Mouse (Mus musculus): Measurements from ENCODE around the gene Zfp385a. TPM values are rescaled to one million over a fixed set of nuclear protein-coding genes. Genes with fewer than 3 reads are reported as not detected.

Zfp385a gene
- polyA plus RNA-seq, 1 experiment: 17.4 TPM

- H3K27ac ChIP-seq (replicated peaks; ENCODE audit: low read depth, low read length): peak overlapping the region; percentile 38; the same call in 1 of the 2 replicates
- 0 out of 2 replicates have a peak overlapping the region, but pooled peaks have one; percentile 6 for H3K4me3 ChIP-seq (ENCODE audit: insufficient read depth, low read depth, low read length)
- no peaks in the 10 kb centered on the region for H3K4me1 ChIP-seq (ENCODE audit: control insufficient read depth, insufficient read depth, insufficient read length, low read length)
Observed at GRCm38 (mm10) chr15:103334194-103334593, 5.7 kb downstream of the Zfp385a start.

- Histone ChIP-seq H3K4me1 (ENCODE audit: control insufficient read depth, insufficient read depth, insufficient read length, low read length) (no peaks in the 10 kb centered on the region), H3K4me3 (ENCODE audit: insufficient read depth, low read depth, low read length) (0 out of 2 replicates have a peak overlapping the region, but pooled peaks have one; percentile 22), H3K27ac (replicated peaks; ENCODE audit: low read depth, low read length) (peak overlapping the region; percentile 71)
Observed at GRCm38 (mm10) chr15:103333738-103334137, 6.2 kb downstream of the Zfp385a start.

GRCm38 (mm10) chr15:103333081-103333615 lies 6.7 kb downstream of the Zfp385a start:
- peak overlapping the region; percentile 71 for H3K27ac ChIP-seq (replicated peaks; ENCODE audit: low read depth, low read length)
- H3K4me1 ChIP-seq (ENCODE audit: control insufficient read depth, insufficient read depth, insufficient read length, low read length): no peaks in the 10 kb centered on the region
- peak overlapping the region; percentile 44; the same call in 1 of the 2 replicates for H3K4me3 ChIP-seq (ENCODE audit: insufficient read depth, low read depth, low read length)

GRCm38 (mm10) chr15:103323455-103324247 lies 16.2 kb downstream of the Zfp385a start:
- H3K27ac ChIP-seq (replicated peaks; ENCODE audit: low read depth, low read length): no peak overlapping the region
- peak overlapping the region; percentile 61 for H3K4me3 ChIP-seq (ENCODE audit: insufficient read depth, low read depth, low read length)
- H3K4me1 ChIP-seq (ENCODE audit: control insufficient read depth, insufficient read depth, insufficient read length, low read length): no peaks in the 10 kb centered on the region

GRCm38 (mm10) chr15:103323070-103323454 lies 16.8 kb downstream of the Zfp385a start:
- Histone ChIP-seq H3K27ac (replicated peaks; ENCODE audit: low read depth, low read length) (no peak overlapping the region), H3K4me1 (ENCODE audit: control insufficient read depth, insufficient read depth, insufficient read length, low read length) (no peaks in the 10 kb centered on the region), H3K4me3 (ENCODE audit: insufficient read depth, low read depth, low read length) (peak overlapping the region; percentile 60)

GRCm38 (mm10) chr15:103322396-103322795 lies 17.5 kb downstream of the Zfp385a start:
- Histone ChIP-seq H3K4me1 (ENCODE audit: control insufficient read depth, insufficient read depth, insufficient read length, low read length) (no peaks in the 10 kb centered on the region), H3K27ac (replicated peaks; ENCODE audit: low read depth, low read length) (no peak overlapping the region), H3K4me3 (ENCODE audit: insufficient read depth, low read depth, low read length) (peak overlapping the region; percentile 60)

- no peak overlapping the region for H3K27ac ChIP-seq (replicated peaks; ENCODE audit: low read depth, low read length)
- H3K4me3 ChIP-seq (ENCODE audit: insufficient read depth, low read depth, low read length): no peak overlapping the region
- H3K4me1 ChIP-seq (ENCODE audit: control insufficient read depth, insufficient read depth, insufficient read length, low read length): no peaks in the 10 kb centered on the region; the same call in 1 of the 2 replicates
Observed at GRCm38 (mm10) chr15:103321076-103321475, 18.8 kb downstream of the Zfp385a start.

- H3K4me3 ChIP-seq (ENCODE audit: insufficient read depth, low read depth, low read length): no peak overlapping the region
- no peak overlapping the region for H3K27ac ChIP-seq (replicated peaks; ENCODE audit: low read depth, low read length)
- no peaks in the 10 kb centered on the region; the same call in 1 of the 2 replicates for H3K4me1 ChIP-seq (ENCODE audit: control insufficient read depth, insufficient read depth, insufficient read length, low read length)
Observed at GRCm38 (mm10) chr15:103318201-103318816, 21.6 kb downstream of the Zfp385a start.

GRCm38 (mm10) chr15:103317731-103318130 lies 22.2 kb downstream of the Zfp385a start:
- H3K27ac ChIP-seq (replicated peaks; ENCODE audit: low read depth, low read length): 0 out of 2 replicates have a peak overlapping the region, but pooled peaks have one; percentile 7
- no peak overlapping the region for H3K4me3 ChIP-seq (ENCODE audit: insufficient read depth, low read depth, low read length)
- no peaks in the 10 kb centered on the region; the same call in 1 of the 2 replicates for H3K4me1 ChIP-seq (ENCODE audit: control insufficient read depth, insufficient read depth, insufficient read length, low read length)

- Histone ChIP-seq H3K4me3 (ENCODE audit: insufficient read depth, low read depth, low read length) (no peak overlapping the region), H3K27ac (replicated peaks; ENCODE audit: low read depth, low read length) (no peak overlapping the region), H3K4me1 (ENCODE audit: control insufficient read depth, insufficient read depth, insufficient read length, low read length) (no peaks in the 10 kb centered on the region; the same call in 1 of the 2 replicates)
Observed at GRCm38 (mm10) chr15:103317120-103317519, 22.8 kb downstream of the Zfp385a start.

- Histone ChIP-seq H3K27ac (replicated peaks; ENCODE audit: low read depth, low read length) (no peak overlapping the region), H3K4me3 (ENCODE audit: insufficient read depth, low read depth, low read length) (no peak overlapping the region), H3K4me1 (ENCODE audit: control insufficient read depth, insufficient read depth, insufficient read length, low read length) (no peaks in the 10 kb centered on the region; the same call in 1 of the 2 replicates)
Observed at GRCm38 (mm10) chr15:103315979-103316776, 23.7 kb downstream of the Zfp385a start.

- Histone ChIP-seq H3K27ac (replicated peaks; ENCODE audit: low read depth, low read length) (no peak overlapping the region), H3K4me3 (ENCODE audit: insufficient read depth, low read depth, low read length) (no peak overlapping the region), H3K4me1 (ENCODE audit: control insufficient read depth, insufficient read depth, insufficient read length, low read length) (no peaks in the 10 kb centered on the region; the same call in 1 of the 2 replicates)
Observed at GRCm38 (mm10) chr15:103315011-103315502, 24.8 kb downstream of the Zfp385a start.

GRCm38 (mm10) chr15:103314181-103314580 lies 25.7 kb downstream of the Zfp385a start:
- Histone ChIP-seq H3K27ac (replicated peaks; ENCODE audit: low read depth, low read length) (no peak overlapping the region), H3K4me3 (ENCODE audit: insufficient read depth, low read depth, low read length) (no peak overlapping the region)

GRCm38 (mm10) chr15:103313495-103314095 lies 26.3 kb downstream of the Zfp385a start:
- H3K4me1 ChIP-seq (ENCODE audit: control insufficient read depth, insufficient read depth, insufficient read length, low read length): no peaks in the 10 kb centered on the region; the same call in 1 of the 2 replicates
- no peak overlapping the region for H3K27ac ChIP-seq (replicated peaks; ENCODE audit: low read depth, low read length)
- no peak overlapping the region for H3K4me3 ChIP-seq (ENCODE audit: insufficient read depth, low read depth, low read length)

More at GRCm38 (mm10) chr15:103314181-103314580, 25.7 kb downstream of the Zfp385a start:
- no peaks in the 10 kb centered on the region; the same call in 1 of the 2 replicates for H3K4me1 ChIP-seq (ENCODE audit: control insufficient read depth, insufficient read depth, insufficient read length, low read length)

Data from brown adipose tissue, adult 24 weeks (tissue).